Mouse (Mus musculus): ENCODE results near the gene Fam117a.

The Fam117a gene

DNA sequence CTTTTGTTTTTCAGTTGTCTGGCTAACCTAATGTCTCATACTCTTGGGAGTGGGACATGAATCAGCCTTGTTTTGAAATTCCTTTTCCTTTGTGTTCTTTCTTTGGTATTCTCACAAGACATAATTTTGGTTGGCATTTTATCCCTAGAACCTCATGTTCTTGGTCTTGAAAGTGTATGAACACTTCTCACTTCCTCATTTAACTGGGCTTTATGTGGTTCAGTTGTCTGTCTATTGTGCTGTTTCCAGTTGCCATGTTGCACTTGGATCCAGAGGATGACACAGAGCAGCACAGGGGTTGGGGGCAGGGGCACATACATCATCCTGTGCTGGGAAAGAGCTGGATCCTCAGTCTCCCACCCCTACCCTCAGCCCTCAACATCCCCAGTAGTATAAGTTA is 79.1 kb downstream of the Fam117a start:
- DNase-seq (ENCODE audit: low read depth in 1 of 2, low spot score in 2 of 2): peak; percentile 21 to 44

DNA sequence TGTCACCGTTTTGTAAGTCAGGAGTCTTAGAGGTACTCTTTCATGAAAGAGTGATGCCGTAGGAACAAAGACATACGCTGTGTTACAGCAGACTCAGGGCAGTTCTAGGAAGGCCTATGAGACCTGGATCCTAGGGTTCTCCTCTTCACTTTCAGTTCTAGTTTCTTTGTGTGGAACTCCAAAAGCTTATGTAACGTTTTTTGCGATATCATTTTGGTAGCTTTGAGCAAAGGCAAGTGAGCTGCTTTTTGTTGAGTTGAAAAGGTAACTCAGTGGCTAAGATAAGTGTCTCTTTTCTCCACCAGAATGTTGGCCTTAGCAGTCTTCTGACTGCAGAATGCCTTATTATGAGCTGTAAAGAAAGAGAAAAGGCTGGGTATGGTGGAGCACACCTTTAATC is 80.5 kb downstream of the Fam117a start:
- no peak for DNase-seq (ENCODE audit: low read depth in 1 of 2, low spot score in 2 of 2)

DNA sequence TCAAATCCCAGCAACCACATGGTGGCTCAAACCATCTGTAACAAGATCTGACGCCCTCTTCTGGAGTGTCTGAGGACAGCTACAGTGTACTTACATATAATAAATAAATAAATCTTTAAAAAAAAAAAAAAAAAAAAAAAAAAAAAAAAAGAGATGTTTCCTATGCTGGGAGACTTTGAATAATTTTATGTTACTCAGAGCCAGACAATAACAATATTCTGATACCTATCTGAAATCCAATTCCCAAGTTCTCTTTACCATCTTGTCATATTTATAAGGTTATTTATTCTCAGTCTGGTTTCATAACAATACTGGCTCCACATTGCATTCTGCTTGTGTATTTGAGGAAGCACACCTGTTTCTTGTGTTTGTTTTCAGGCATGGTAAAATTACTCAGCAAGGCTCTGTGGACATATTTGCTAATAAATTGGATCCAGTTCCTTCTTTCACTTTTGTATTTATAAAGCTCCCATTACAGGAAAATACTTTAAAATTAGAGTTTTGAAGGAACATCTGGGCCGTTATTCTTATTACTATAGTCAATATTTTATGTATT is 84.1 kb downstream of the Fam117a start:
- DNase-seq (ENCODE audit: low read depth in 1 of 2, low spot score in 2 of 2): no peak

DNA sequence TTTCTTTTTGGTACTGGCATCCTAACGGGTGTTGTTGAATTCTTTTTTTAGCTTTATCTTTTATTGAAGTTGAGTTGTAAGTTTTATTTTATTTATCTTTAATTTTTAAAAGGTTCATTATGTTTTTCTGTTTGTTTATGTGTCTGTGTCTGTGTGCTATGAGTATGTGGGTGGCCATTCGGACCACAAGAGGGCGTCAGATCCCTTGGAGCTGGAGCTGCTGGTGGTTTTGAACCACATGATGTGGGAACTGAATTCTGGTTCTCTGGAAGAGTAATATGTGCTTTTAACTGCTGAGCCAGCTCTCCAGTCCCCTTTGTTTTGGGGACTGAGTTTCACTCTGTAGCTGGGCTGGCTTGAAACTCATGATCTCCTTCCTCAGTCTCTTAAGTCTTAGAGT is 86.7 kb downstream of the Fam117a start:
- DNase-seq (ENCODE audit: low read depth in 1 of 2, low spot score in 2 of 2): no peak

DNA sequence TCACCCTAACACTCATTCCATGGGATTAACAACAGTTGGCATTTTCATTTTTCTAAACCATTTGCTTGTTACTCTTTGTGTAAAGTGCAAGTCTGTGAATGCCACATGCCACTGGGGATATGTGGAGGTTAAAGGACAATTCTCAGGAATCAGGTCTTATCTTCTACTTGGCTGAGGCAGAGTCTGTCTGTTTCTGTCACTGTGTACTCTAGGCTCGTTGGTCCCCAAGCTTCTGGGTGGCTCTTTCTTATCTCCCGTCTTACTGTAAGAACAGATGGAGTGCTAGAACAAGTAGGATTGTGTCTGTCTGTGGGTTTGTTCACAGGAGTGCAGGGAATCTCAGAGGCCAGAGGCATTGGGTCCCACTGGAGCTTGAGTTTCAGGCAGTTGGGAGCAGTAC is 94.5 kb downstream of the Fam117a start:
- DNase-seq (ENCODE audit: low read depth in 1 of 2, low spot score in 2 of 2): no peak
